Comparison of ENCODE assay signal across 11 mouse cellular contexts in genomic region chr7:78597251-78598129, GRCm38 (mm10).
DNase-seq lines count a peak whose midpoint lies in the region; ATAC-seq and TF ChIP-seq lines count a peak whose summit lies in the region.
"Had no signal": no experiment of that assay in that cellular context is flagged by ENCODE, and none has a peak within 500 bp of the region (broad histone marks: within the 10 kb centered on the region; RNA-seq: fewer than 3 reads in every experiment).

No protein-coding gene starts in this region.

- H3K4me3 ChIP-seq in midbrain, embryonic 10.5 days = no peak overlapping the region
- no peak overlapping the region for H3K4me3 ChIP-seq in midbrain, postnatal 0 days (ENCODE audit: low read depth, low read length)
- no peak overlapping the region for H3K4me3 ChIP-seq in hindbrain, embryonic 12.5 days
- H3K4me3 ChIP-seq in thymus, adult 2 months (ENCODE audit: control insufficient read depth, insufficient read depth, low read length) = peak overlapping the region; percentile 31
- H3K4me3 ChIP-seq in heart, embryonic 10.5 days = no peak overlapping the region
- H3K4me3 ChIP-seq: heart, embryonic 13.5 days; liver, embryonic 13.5 days had no signal

- no peak for DNase-seq in midbrain, embryonic 10.5 days (ENCODE audit: low spot score)
- DNase-seq in midbrain, postnatal 0 days (ENCODE audit: low spot score) = no peak
- DNase-seq in brain, adult 2 months (ENCODE audit: low read depth, low spot score) = peak; percentile 86
- DNase-seq in thymus, adult 2 months = peak; percentile 54
- no peak for DNase-seq in layer of hippocampus, adult 8-10 months (ENCODE audit: low spot score in 2 of 2)
- DNase-seq in heart, embryonic 10.5 days (ENCODE audit: low spot score) = no peak
- DNase-seq in spleen, postnatal 14 days (ENCODE audit: low spot score in 2 of 2) = no peak
- DNase-seq: kidney, postnatal 36 days; liver, embryonic 13.5 days had no signal

- WGBS in midbrain, embryonic 10.5 days = 24% methylated on average over 15 of the region's 15 CpGs
- WGBS in midbrain, postnatal 0 days = 32% methylated on average over 15 of the region's 15 CpGs
- WGBS in hindbrain, embryonic 12.5 days = 25% methylated on average over 15 of the region's 15 CpGs
- 8% methylated on average over 15 of the region's 15 CpGs for WGBS in thymus, adult 2 months
- WGBS in heart, embryonic 10.5 days = 14% methylated on average over 15 of the region's 15 CpGs

- TF ChIP-seq POLR2A in thymus, adult 2 months (IDR thresholded peaks at IDR 0.05; ENCODE audit: control insufficient read depth, extremely low read depth, insufficient read depth, low read length, poor library complexity) = no peak

- no peak overlapping the region for H3K4me2 ChIP-seq in midbrain, postnatal 0 days (ENCODE audit: low read depth, low read length, poor library complexity, severe bottlenecking)
- H3K4me2 ChIP-seq in hindbrain, embryonic 12.5 days (replicated peaks) = 0 out of 2 replicates have a peak overlapping the region, but pooled peaks have one; percentile 1
- H3K4me2 ChIP-seq: heart, embryonic 13.5 days; liver, embryonic 13.5 days had no signal

- ATAC-seq in midbrain, postnatal 0 days (ENCODE audit: low FRiP score) = no peak
- no peak for ATAC-seq in hindbrain, embryonic 12.5 days (ENCODE audit: low FRiP score)

- H3K9me3 ChIP-seq in midbrain, embryonic 10.5 days (replicated peaks) = no peaks in the 10 kb centered on the region
- H3K9me3 ChIP-seq in midbrain, postnatal 0 days (ENCODE audit: low read length) = no peaks in the 10 kb centered on the region
- H3K9me3 ChIP-seq in hindbrain, embryonic 12.5 days (replicated peaks) = no peaks in the 10 kb centered on the region
- no peaks in the 10 kb centered on the region for H3K9me3 ChIP-seq in heart, embryonic 10.5 days
- H3K9me3 ChIP-seq: heart, embryonic 13.5 days; liver, embryonic 13.5 days had no signal

- peaks cover 28% of the 10 kb centered on the region for H3K4me1 ChIP-seq in midbrain, embryonic 10.5 days
- H3K4me1 ChIP-seq in midbrain, postnatal 0 days (ENCODE audit: insufficient read depth, low read length) = no peaks in the 10 kb centered on the region
- H3K4me1 ChIP-seq in hindbrain, embryonic 12.5 days = peaks cover 20% of the 10 kb centered on the region
- H3K4me1 ChIP-seq in thymus, adult 2 months (replicated peaks; ENCODE audit: control insufficient read depth, insufficient read depth, low read length) = peaks cover 37% of the 10 kb centered on the region
- H3K4me1 ChIP-seq in heart, embryonic 10.5 days = no peaks in the 10 kb centered on the region
- H3K4me1 ChIP-seq: heart, embryonic 13.5 days; liver, embryonic 13.5 days had no signal

- no peaks in the 10 kb centered on the region for H3K36me3 ChIP-seq in midbrain, embryonic 10.5 days
- no peaks in the 10 kb centered on the region for H3K36me3 ChIP-seq in midbrain, postnatal 0 days (ENCODE audit: insufficient read depth, low read length)
- no peaks in the 10 kb centered on the region for H3K36me3 ChIP-seq in hindbrain, embryonic 12.5 days
- no peaks in the 10 kb centered on the region for H3K36me3 ChIP-seq in thymus, adult 2 months (ENCODE audit: control insufficient read depth, insufficient read depth, low read length)
- no peaks in the 10 kb centered on the region for H3K36me3 ChIP-seq in heart, embryonic 10.5 days
- H3K36me3 ChIP-seq: heart, embryonic 13.5 days; liver, embryonic 13.5 days had no signal

- H3K27me3 ChIP-seq in midbrain, embryonic 10.5 days (ENCODE audit: low read depth, poor library complexity, severe bottlenecking) = peaks cover 50% of the 10 kb centered on the region
- H3K27me3 ChIP-seq in midbrain, postnatal 0 days (ENCODE audit: insufficient read depth, low read length) = 0 out of 2 replicates have a peak, but pooled peaks cover 4% of the 10 kb centered on the region
- peaks cover 12% of the 10 kb centered on the region for H3K27me3 ChIP-seq in hindbrain, embryonic 12.5 days
- H3K27me3 ChIP-seq in thymus, adult 2 months (ENCODE audit: control insufficient read depth, insufficient read depth, low read length) = no peaks in the 10 kb centered on the region
- peaks cover 46% of the 10 kb centered on the region for H3K27me3 ChIP-seq in heart, embryonic 10.5 days (ENCODE audit: insufficient read depth, poor library complexity, severe bottlenecking)

- no peak overlapping the region for H3K9ac ChIP-seq in midbrain, postnatal 0 days (replicated peaks; ENCODE audit: low read length, poor library complexity, severe bottlenecking)
- no peak overlapping the region for H3K9ac ChIP-seq in hindbrain, embryonic 12.5 days
- H3K9ac ChIP-seq: heart, embryonic 13.5 days; liver, embryonic 13.5 days had no signal

- H3K27ac ChIP-seq in midbrain, embryonic 10.5 days (replicated peaks) = peak overlapping the region; percentile 65
- no peak overlapping the region for H3K27ac ChIP-seq in midbrain, postnatal 0 days (ENCODE audit: low read depth, low read length)
- no peak overlapping the region for H3K27ac ChIP-seq in hindbrain, embryonic 12.5 days
- peak overlapping the region; percentile 90 for H3K27ac ChIP-seq in thymus, adult 2 months (ENCODE audit: control insufficient read depth, insufficient read depth, low read length)
- H3K27ac ChIP-seq in heart, embryonic 10.5 days = no peak overlapping the region
- H3K27ac ChIP-seq: heart, embryonic 13.5 days; liver, embryonic 13.5 days had no signal

- no peak for TF ChIP-seq CTCF in midbrain, postnatal 0 days (IDR thresholded peaks at IDR 0.05)
- no peak for TF ChIP-seq CTCF in thymus, adult 2 months (IDR thresholded peaks at IDR 0.05; ENCODE audit: borderline replicate concordance, control insufficient read depth, extremely low read depth, insufficient read depth, low read length, poor library complexity)

Comparison
In these comparisons a context has a peak if more than half of its experiments do, and no peak if none do; other contexts are left out.
1. H3K27ac ChIP-seq: peak in midbrain, embryonic 10.5 days (single experiment) and thymus, adult 2 months (single experiment); none in midbrain, postnatal 0 days (single experiment), hindbrain, embryonic 12.5 days (single experiment) and heart, embryonic 10.5 days (single experiment).
2. DNase-seq: peak in brain, adult 2 months (single experiment) and thymus, adult 2 months (single experiment); none in midbrain, embryonic 10.5 days (single experiment), midbrain, postnatal 0 days (single experiment), layer of hippocampus, adult 8-10 months (0 of 2), heart, embryonic 10.5 days (single experiment) and spleen, postnatal 14 days (0 of 2).